Mouse (Mus musculus): ENCODE data around the gene Dynlt1f.
"Not testable (repeated sequence)": the region's sequence is repeated elsewhere in the genome, so short reads cannot be mapped to it uniquely, and the experiment has no call there.

- not testable (repeated sequence) for TF ChIP-seq EP300, CTCF (IDR thresholded peaks at IDR 0.05; ENCODE audit: low read depth)
These were observed 28.0 kb upstream of the Dynlt1f start for GRCm38 (mm10) chr17:6683702-6684101.

Measured in heart, postnatal 0 days (tissue).